Comparison of ENCODE assay signal across 8 mouse cellular contexts in genomic region chr16:18127241-18127861, GRCm38 (mm10). TPM values are rescaled to one million over a fixed set of nuclear protein-coding genes. Genes with fewer than 3 reads are reported as not detected.
DNase-seq lines count a peak whose midpoint lies in the region; ATAC-seq and TF ChIP-seq lines count a peak whose summit lies in the region.

Gene Rtn4r (plus strand): TSS chr16:18127642.

- peak; percentile 56; the same call in 1 of the 2 replicates for ATAC-seq in liver, embryonic 11.5 days (replicated peaks; ENCODE audit: low FRiP score)

- peak within 1 kb of the TSS; percentile 65 for H3K9ac ChIP-seq in heart, adult 2 months (ENCODE audit: low read depth, low read length)
- H3K9ac ChIP-seq in liver, embryonic 11.5 days (ENCODE audit: low read depth, low read length) = peak within 1 kb of the TSS; percentile 13; the same call in 1 of the 2 replicates

- TF ChIP-seq CTCF in heart, adult 2 months (IDR thresholded peaks at IDR 0.05) = peak; percentile 78

- H3K4me1 ChIP-seq in heart, adult 2 months (ENCODE audit: control insufficient read depth, insufficient read depth, low read length) = 0 out of 2 replicates have a peak, but pooled peaks cover 1% of the 10 kb centered on the region
- peaks cover 5% of the 10 kb centered on the region; the same call in 1 of the 2 replicates for H3K4me1 ChIP-seq in liver, embryonic 11.5 days (replicated peaks; ENCODE audit: control insufficient read depth, insufficient read depth, low read length)

- no peaks in the 10 kb centered on the region; the same call in 1 of the 2 replicates for H3K27me3 ChIP-seq in heart, adult 2 months (ENCODE audit: control insufficient read depth, insufficient read depth, low read length)
- H3K27me3 ChIP-seq in liver, embryonic 11.5 days (replicated peaks; ENCODE audit: control insufficient read depth, insufficient read depth, low read length) = peaks cover 47% of the 10 kb centered on the region
- peaks cover 62% of the 10 kb centered on the region for H3K27me3 ChIP-seq in myocyte (ENCODE audit: control insufficient read depth, insufficient read depth, insufficient read length)

- no peak within 1 kb of the TSS for H3K27ac ChIP-seq in heart, adult 2 months
- H3K27ac ChIP-seq in liver, embryonic 11.5 days (ENCODE audit: low read depth, low read length) = no peak within 1 kb of the TSS

- peak within 1 kb of the TSS; percentile 27 for H3ac ChIP-seq in myocyte (ENCODE audit: control insufficient read depth, insufficient read length)

- TF ChIP-seq EP300 in heart, adult 2 months (IDR thresholded peaks at IDR 0.05; ENCODE audit: insufficient read depth, low read depth, low read length) = no peak

- peak; percentile 63 for DNase-seq in right cerebral cortex, adult 18-20 months
- no peak for DNase-seq in right cerebral cortex, postnatal 36 days (ENCODE audit: low spot score in 2 of 2)
- peak; percentile 83 to 85 for DNase-seq in cerebellum, postnatal 36 days
- DNase-seq in heart, adult 2 months = peak; percentile 65 to 73
- peak; percentile 71 for DNase-seq in kidney, adult 9 months
- DNase-seq in liver, embryonic 11.5 days (ENCODE audit: low spot score) = peak; percentile 62
- peak; percentile 62 to 63 for DNase-seq in thymus, postnatal 36 days

- no peaks in the 10 kb centered on the region for H3K9me3 ChIP-seq in liver, embryonic 11.5 days (ENCODE audit: control insufficient read depth, low read length)

- intact Hi-C loops in heart, adult 2 months (cut with DNase I) = loop anchor here (1.0 to 5.0 kb wide), 2 partner anchors 45 to 85 kb away; no protein-coding TSS in a partner anchor

- no peaks in the 10 kb centered on the region for H3K36me3 ChIP-seq in heart, adult 2 months (ENCODE audit: control insufficient read depth, insufficient read depth, low read length)
- H3K36me3 ChIP-seq in liver, embryonic 11.5 days (ENCODE audit: control insufficient read depth, insufficient read depth, low read length) = no peaks in the 10 kb centered on the region
- no peaks in the 10 kb centered on the region for H3K36me3 ChIP-seq in myocyte (ENCODE audit: control insufficient read depth, insufficient read depth)

- peak within 1 kb of the TSS; percentile 87 for H3K4me2 ChIP-seq in liver, embryonic 11.5 days
- peak within 1 kb of the TSS; percentile 30 for H3K4me2 ChIP-seq in myocyte (ENCODE audit: low read depth)

- TF ChIP-seq POLR2A in heart, adult 2 months (IDR thresholded peaks at IDR 0.05; ENCODE audit: insufficient read depth, low read depth, low read length) = no peak
- no peak for TF ChIP-seq POLR2A in myocyte (IDR thresholded peaks at IDR 0.05; ENCODE audit: insufficient read length, low read depth)

- no peaks in the 10 kb centered on the region for H3K79me2 ChIP-seq in heart, adult 2 months (replicated peaks; ENCODE audit: control insufficient read depth, insufficient read depth, low read length)
- no peaks in the 10 kb centered on the region for H3K79me2 ChIP-seq in myocyte (ENCODE audit: control insufficient read depth, insufficient read depth)

- under 1% methylated on average over 96 of the region's 96 CpGs for WGBS in heart, adult 2 months
- WGBS in liver, embryonic 11.5 days = 1% methylated on average over 83 of the region's 96 CpGs

- peak within 1 kb of the TSS; percentile 40 for H3K4me3 ChIP-seq in heart, adult 2 months
- H3K4me3 ChIP-seq in liver, embryonic 11.5 days (ENCODE audit: low read depth, low read length) = peak within 1 kb of the TSS; percentile 56
- H3K4me3 ChIP-seq in myocyte = no peak within 1 kb of the TSS

TF ChIP-seq in myocyte, 11 proteins besides CTCF, POLR2A, EP300 and RAD21:
- TF ChIP-seq MAX (IDR thresholded peaks at IDR 0.05; ENCODE audit: low read depth) (no peak), TCF12 (IDR thresholded peaks at IDR 0.05; ENCODE audit: insufficient read depth, poor library complexity, severe bottlenecking) (no peak), USF1 (IDR thresholded peaks at IDR 0.05; ENCODE audit: low read depth) (no peak), POLR2AphosphoS2 (IDR thresholded peaks at IDR 0.05; ENCODE audit: insufficient read length, low read depth) (no peak), CEBPB (IDR thresholded peaks at IDR 0.05; ENCODE audit: insufficient read depth, poor library complexity, severe bottlenecking) (no peak), MYOG (IDR thresholded peaks at IDR 0.05; ENCODE audit: control insufficient read depth in 1 of 3, insufficient read depth in 1 of 3, insufficient read length in 2 of 3, low read depth in 2 of 3) (peak in 1 of 3 experiments; percentile 18), REST (IDR thresholded peaks at IDR 0.05; ENCODE audit: insufficient read depth, insufficient read length) (no peak), MYOD1 (IDR thresholded peaks at IDR 0.05; ENCODE audit: control insufficient read depth in 1 of 3, insufficient read length in 2 of 3, low read depth in 2 of 3) (peak in 1 of 3 experiments; percentile 8), TCF3 (IDR thresholded peaks at IDR 0.05; ENCODE audit: insufficient read length, low read depth) (no peak)
TF ChIP-seq in myocyte: peak in this region for 2.

RNA-seq across cellular contexts. Expression of gene Rtn4r, which starts in this region (rescaled TPM):
- total RNA-seq in heart, adult 2 months (2021) = 1 to 10 TPM; 2.3 to 9.8 TPM
- polyA plus RNA-seq in heart, adult 2 months (2012; rRNA removed) = 31.9 and 57.8 TPM in 2 replicates
- 0.96 and 1.1 TPM in 2 replicates for polyA plus RNA-seq in liver, embryonic 11.5 days (2014; fragmentation: Nextera tagmentation; extraction: Ambion mirVana)
- 0.26 TPM for polyA plus RNA-seq in myocyte (2012; fragmentation: generic; extraction: Trizol)

Comparison
In these comparisons a context has a peak if more than half of its experiments do, and no peak if none do; other contexts are left out.
1. RNA of gene Rtn4r (polyA plus RNA-seq): 31.9 to 57.8 TPM in heart, adult 2 months; 0.96 to 1.1 TPM in liver, embryonic 11.5 days and 0.26 TPM in myocyte (single experiment); every median in the first group is over 10 times any median in the second.
2. DNase-seq: peak in right cerebral cortex, adult 18-20 months (single experiment), cerebellum, postnatal 36 days (2 of 2), heart, adult 2 months (2 of 2), kidney, adult 9 months (single experiment), liver, embryonic 11.5 days (single experiment) and thymus, postnatal 36 days (2 of 2); none in right cerebral cortex, postnatal 36 days (0 of 2).